Mouse (Mus musculus) heart, adult 2 months (tissue): ENCODE measurements around the gene Ptpre.

Experiments used
- EP300 ChIP-seq: fragments of 200-500 bp; IDR thresholded peaks from 2 replicates; pipeline ENCODE4 v1.6.1; 2011; ENCODE audit warnings: low read depth, low read length, control low read depth; ENCODE audit not compliant: insufficient read depth
- POLR2A ChIP-seq: fragments of 200-500 bp; IDR thresholded peaks from 2 replicates; pipeline ENCODE4 v1.6.1; 2011; ENCODE audit warnings: mild to moderate bottlenecking, low read depth, low read length, control low read depth; ENCODE audit not compliant: insufficient read depth

GRCm38 (mm10) chr7:135567582-135567981 is 30.3 kb downstream of the Ptpre start:
- no peak for TF ChIP-seq EP300
- no peak for TF ChIP-seq POLR2A
